Comparison of ENCODE assay signal across 8 mouse cellular contexts in the genomic region with DNA sequence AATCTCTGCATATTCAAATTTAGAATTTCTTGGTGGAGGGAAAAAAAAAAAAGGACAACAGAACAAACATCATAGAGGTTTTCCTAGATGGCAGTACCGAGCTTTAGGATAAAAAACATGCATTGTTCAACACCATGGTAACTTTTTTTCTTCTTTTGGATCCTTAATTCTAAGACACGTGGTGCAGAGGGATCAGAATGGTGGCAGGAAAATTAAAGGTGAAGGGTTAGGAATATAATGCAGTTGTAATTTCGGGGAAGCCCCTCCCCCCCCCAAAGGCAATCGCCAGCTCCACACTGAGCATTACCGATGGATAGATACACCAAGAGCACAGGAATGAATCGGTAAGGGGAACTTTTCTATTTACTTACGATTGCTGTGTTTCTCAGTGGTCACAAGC. TPM values are rescaled to one million over a fixed set of nuclear protein-coding genes. Genes with fewer than 3 reads are reported as not detected.
DNase-seq lines count a peak whose midpoint lies in the region; ATAC-seq and TF ChIP-seq lines count a peak whose summit lies in the region.
"Had no signal": no experiment of that assay in that cellular context is flagged by ENCODE, and none has a peak within 500 bp of the region (broad histone marks: within the 10 kb centered on the region; RNA-seq: fewer than 3 reads in every experiment).

No protein-coding gene starts in this region.

- DNase-seq in Muller cell, postnatal 12 days (ENCODE audit: inconsistent ontology term) = peak; percentile 67
- no peak for DNase-seq in thymus, postnatal 36 days
- no peak for DNase-seq in spleen, adult 12 weeks (ENCODE audit: low spot score)

- H3K9ac ChIP-seq in heart, embryonic 16.5 days (ENCODE audit: low read length) = peak overlapping the region; percentile 96
- H3K9ac ChIP-seq in liver, embryonic 16.5 days (ENCODE audit: low read depth, low read length) = no peak overlapping the region

- TF ChIP-seq CTCF in E14TG2a.4 (conservative IDR thresholded peaks at IDR 0.05; ENCODE audit: low read length) = no peak

- no peaks in the 10 kb centered on the region for H3K36me3 ChIP-seq in E14TG2a.4 (ENCODE audit: insufficient read depth, low read length)
- no peaks in the 10 kb centered on the region for H3K36me3 ChIP-seq in heart, embryonic 16.5 days (ENCODE audit: control insufficient read depth, insufficient read depth)
- H3K36me3 ChIP-seq in liver, embryonic 16.5 days (ENCODE audit: control insufficient read depth, insufficient read depth) = no peaks in the 10 kb centered on the region

- H3K4me3 ChIP-seq in E14TG2a.4 (replicated peaks; ENCODE audit: low read length) = peak overlapping the region; percentile 89
- peak overlapping the region; percentile 63 for H3K4me3 ChIP-seq in heart, embryonic 16.5 days (ENCODE audit: low read length)
- H3K4me3 ChIP-seq in liver, embryonic 16.5 days (ENCODE audit: low read depth, low read length) = peak overlapping the region; percentile 50

- no peak for ATAC-seq in heart, embryonic 16.5 days (replicated peaks; ENCODE audit: extremely low read depth, insufficient read depth, low FRiP score)
- no peak for ATAC-seq in liver, embryonic 16.5 days (ENCODE audit: low read depth)
- no peak for ATAC-seq in monocyte, adult 5-6 weeks (replicated peaks; ENCODE audit: insufficient number of reproducible peaks, low FRiP score, low TSS enrichment, poor library complexity, severe bottlenecking)

- WGBS in heart, embryonic 16.5 days = under 1% methylated on average over 7 of the region's 7 CpGs
- WGBS in liver, embryonic 16.5 days (ENCODE audit: insufficient replicate concordance) = 3% methylated on average over 7 of the region's 7 CpGs

- peaks cover 26% of the 10 kb centered on the region for H3K4me1 ChIP-seq in E14TG2a.4 (replicated peaks; ENCODE audit: low read depth, low read length)
- H3K4me1 ChIP-seq in heart, embryonic 16.5 days (ENCODE audit: control insufficient read depth, insufficient read depth, low read length) = peaks cover 12% of the 10 kb centered on the region
- no peaks in the 10 kb centered on the region; the same call in 1 of the 2 replicates for H3K4me1 ChIP-seq in liver, embryonic 16.5 days (ENCODE audit: control insufficient read depth, low read depth, low read length)

- peak overlapping the region; percentile 80 for H3K4me2 ChIP-seq in heart, embryonic 16.5 days (ENCODE audit: low read depth, low read length)
- H3K4me2 ChIP-seq in liver, embryonic 16.5 days (ENCODE audit: low read depth, low read length) = no peak overlapping the region

- peak overlapping the region; percentile 98 for H3K27ac ChIP-seq in heart, embryonic 16.5 days (ENCODE audit: low read length)
- no peak overlapping the region for H3K27ac ChIP-seq in liver, embryonic 16.5 days (ENCODE audit: low read length)

- H3K9me3 ChIP-seq in E14TG2a.4 (ENCODE audit: low read length) = no peaks in the 10 kb centered on the region
- H3K9me3 ChIP-seq in heart, embryonic 16.5 days (replicated peaks; ENCODE audit: control insufficient read depth, low read length) = no peaks in the 10 kb centered on the region
- H3K9me3 ChIP-seq in liver, embryonic 16.5 days (replicated peaks; ENCODE audit: control insufficient read depth, low read length) = no peaks in the 10 kb centered on the region

- peaks cover 49% of the 10 kb centered on the region for H3K27me3 ChIP-seq in E14TG2a.4 (ENCODE audit: insufficient read depth, low read length)
- no peaks in the 10 kb centered on the region for H3K27me3 ChIP-seq in heart, embryonic 16.5 days (ENCODE audit: control insufficient read depth, insufficient read depth, low read length)
- peaks cover 65% of the 10 kb centered on the region for H3K27me3 ChIP-seq in liver, embryonic 16.5 days (ENCODE audit: control insufficient read depth, insufficient read depth, low read depth, low read length)

RNA-seq across cellular contexts. Expression of a gene that starts 2.2 kb away (rescaled TPM):
- polyA plus RNA-seq in heart, embryonic 16.5 days (2015; fragmentation: Nextera tagmentation; extraction: Ambion mirVana) = 23.1 and 26.2 TPM in 2 replicates
- 1.2 and 1.9 TPM in 2 replicates for polyA plus RNA-seq in liver, embryonic 16.5 days (2015; fragmentation: Nextera tagmentation; extraction: Ambion mirVana)
- total RNA-seq in monocyte, adult 5-6 weeks (2017) = not detected in 3 replicates
- total RNA-seq: common myeloid progenitor, adult 5-6 weeks had no signal
